Mouse (Mus musculus): ENCODE data around the gene Zfand2b.

GRCm38 (mm10) chr1:75191258-75191621 lies 22.8 kb downstream of the Zfand2b start:
- TF ChIP-seq CTCF (IDR thresholded peaks at IDR 0.05; ENCODE audit: low read depth) (no peak), EP300 (optimal IDR thresholded peaks at IDR 0.05) (no peak)
